8 mouse cellular contexts compared by ENCODE assay signal in the genomic region with DNA sequence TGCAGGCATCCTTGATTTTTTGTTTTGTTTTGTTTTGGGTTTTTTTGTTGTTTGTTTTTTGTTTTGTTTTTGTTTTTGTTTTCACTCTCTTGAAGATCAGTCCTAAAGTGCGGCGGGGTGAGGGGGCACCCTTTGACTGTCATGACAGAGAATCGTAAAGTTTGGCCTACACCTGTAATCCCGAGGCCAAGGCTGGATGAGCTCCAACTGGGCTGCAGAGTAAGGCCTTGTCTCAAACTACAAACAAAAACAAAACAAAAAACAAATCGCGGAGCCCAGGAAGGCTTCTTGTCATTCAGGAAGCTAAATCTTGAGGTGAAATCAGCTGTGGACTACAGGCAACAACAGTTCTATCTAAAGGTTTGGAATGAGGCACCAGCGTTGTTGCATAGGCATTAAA. TPM values are rescaled to one million over a fixed set of nuclear protein-coding genes. Genes with fewer than 3 reads are reported as not detected.
A peak's percentile ranks its signal among the peaks of the same experiment; 100 is the strongest.
DNase-seq lines count a peak whose midpoint lies in the region; ATAC-seq lines count a peak whose summit lies in the region.

No protein-coding gene starts in this region.

- H3K4me3 ChIP-seq in hindbrain, embryonic 10.5 days, result peak overlapping the region; percentile 67
- H3K4me3 ChIP-seq in limb, embryonic 11.5 days (ENCODE audit: low read depth, low read length), result peak overlapping the region; percentile 86; the same call in 1 of the 2 replicates
- H3K4me3 ChIP-seq in neural tube, embryonic 13.5 days, result peak overlapping the region; percentile 65

- peak; percentile 34 to 58 for DNase-seq in adrenal gland, postnatal 36 days
- no peak for DNase-seq in adrenal gland, adult 2 months
- DNase-seq in thymus, postnatal 4 days, result peak; percentile 15
- DNase-seq in thymus, postnatal 25 days, result no peak
- DNase-seq in hindbrain, embryonic 10.5 days (ENCODE audit: low spot score), result no peak
- no peak for DNase-seq in limb, embryonic 11.5 days (ENCODE audit: low spot score)
- no peak for DNase-seq in urinary bladder, postnatal 36 days (ENCODE audit: low spot score in 2 of 2)

- H3K9me3 ChIP-seq in hindbrain, embryonic 10.5 days, result no peaks in the 10 kb centered on the region
- no peaks in the 10 kb centered on the region for H3K9me3 ChIP-seq in limb, embryonic 11.5 days (ENCODE audit: control insufficient read depth, low read length)
- H3K9me3 ChIP-seq in neural tube, embryonic 13.5 days, result no peaks in the 10 kb centered on the region

- no peak overlapping the region for H3K9ac ChIP-seq in limb, embryonic 11.5 days (ENCODE audit: low read length)
- H3K9ac ChIP-seq in neural tube, embryonic 13.5 days, result peak overlapping the region; percentile 85

- H3K4me2 ChIP-seq in limb, embryonic 11.5 days (ENCODE audit: low read depth, severe bottlenecking), result peak overlapping the region; percentile 61
- H3K4me2 ChIP-seq in neural tube, embryonic 13.5 days, result peak overlapping the region; percentile 60

- H3K27me3 ChIP-seq in hindbrain, embryonic 10.5 days (ENCODE audit: insufficient read depth, poor library complexity, severe bottlenecking), result no peaks in the 10 kb centered on the region
- H3K27me3 ChIP-seq in limb, embryonic 11.5 days (ENCODE audit: control insufficient read depth, insufficient read depth, low read length), result no peaks in the 10 kb centered on the region
- no peaks in the 10 kb centered on the region for H3K27me3 ChIP-seq in neural tube, embryonic 13.5 days

- WGBS in hindbrain, embryonic 10.5 days, result 54% methylated on average over 7 of the region's 7 CpGs
- 52% methylated on average over 7 of the region's 7 CpGs for WGBS in limb, embryonic 11.5 days
- 41% methylated on average over 7 of the region's 7 CpGs for WGBS in neural tube, embryonic 13.5 days

- H3K27ac ChIP-seq in hindbrain, embryonic 10.5 days, result peak overlapping the region; percentile 98
- no peak overlapping the region for H3K27ac ChIP-seq in limb, embryonic 11.5 days (replicated peaks; ENCODE audit: low read depth, low read length)
- H3K27ac ChIP-seq in neural tube, embryonic 13.5 days (replicated peaks), result peak overlapping the region; percentile 99

- H3K36me3 ChIP-seq in hindbrain, embryonic 10.5 days, result no peaks in the 10 kb centered on the region
- H3K36me3 ChIP-seq in limb, embryonic 11.5 days (ENCODE audit: control insufficient read depth, insufficient read depth, low read length), result no peaks in the 10 kb centered on the region
- no peaks in the 10 kb centered on the region for H3K36me3 ChIP-seq in neural tube, embryonic 13.5 days

- H3K4me1 ChIP-seq in hindbrain, embryonic 10.5 days (replicated peaks), result peaks cover 14% of the 10 kb centered on the region
- H3K4me1 ChIP-seq in limb, embryonic 11.5 days (ENCODE audit: control insufficient read depth, insufficient read depth, low read length), result no peaks in the 10 kb centered on the region
- H3K4me1 ChIP-seq in neural tube, embryonic 13.5 days (replicated peaks), result peaks cover 20% of the 10 kb centered on the region

- no peak for ATAC-seq in limb, embryonic 11.5 days (ENCODE audit: insufficient number of reproducible peaks, low FRiP score, low TSS enrichment, low read depth)
- no peak for ATAC-seq in neural tube, embryonic 13.5 days (ENCODE audit: low read depth)

RNA-seq across cellular contexts. Expression of gene Specc1l, which starts 1.1 kb away (rescaled TPM):
- 10 to 100 TPM; 53.8 to 63.4 TPM for total RNA-seq in adrenal gland, postnatal 36 days (2021)
- 10 to 100 TPM; 58.8 to 64.0 TPM for total RNA-seq in adrenal gland, adult 2 months (2021)
- polyA plus RNA-seq in adrenal gland, adult 2 months (2012; rRNA removed), result 24.3 and 27.8 TPM in 2 replicates
- polyA plus RNA-seq in hindbrain, embryonic 10.5 days (2016; fragmentation: Nextera tagmentation; extraction: Ambion mirVana), result 38.5 and 38.8 TPM in 2 replicates
- polyA plus RNA-seq in limb, embryonic 11.5 days (2014; fragmentation: Nextera tagmentation; extraction: Ambion mirVana), result 23.4 and 24.4 TPM in 2 replicates
- polyA plus RNA-seq in neural tube, embryonic 13.5 days (2015; fragmentation: Nextera tagmentation; extraction: Ambion mirVana), result 28.3 and 33.6 TPM in 2 replicates

Comparison
In these comparisons a context has a peak if more than half of its experiments do, and no peak if none do; other contexts are left out.
1. DNase-seq: peak in adrenal gland, postnatal 36 days (2 of 2) and thymus, postnatal 4 days (single experiment); none in adrenal gland, adult 2 months (single experiment), thymus, postnatal 25 days (single experiment), hindbrain, embryonic 10.5 days (single experiment), limb, embryonic 11.5 days (single experiment) and urinary bladder, postnatal 36 days (0 of 2).
2. Peak in every context shown above with its lines, with median percentiles within 50 percentile points of each other: H3K4me3 ChIP-seq.